Mouse (Mus musculus) small intestine, adult 2 months (tissue): ENCODE data around the gene Spindoc. TPM values are rescaled to one million over a fixed set of nuclear protein-coding genes. Genes with fewer than 3 reads are reported as not detected.

Experiments used
- H3K27ac ChIP-seq: fragments of 200-500 bp; 2 replicates; pipeline ENCODE4 v1.5.1; 2012; ENCODE audit warnings: low read depth, low read length, control low read depth, inconsistent platforms; ENCODE audit not compliant: insufficient read depth
- H3K27me3 ChIP-seq: fragments of 200-500 bp; 2 replicates; pipeline ENCODE4 v1.6.1; 2012; ENCODE audit warnings: mild to moderate bottlenecking, moderate library complexity, low read length, inconsistent platforms; ENCODE audit not compliant: control insufficient read depth, insufficient read depth
- H3K36me3 ChIP-seq: fragments of 200-500 bp; 2 replicates; pipeline ENCODE4 v1.6.1; 2012; ENCODE audit warnings: mild to moderate bottlenecking, low read length, control low read depth, inconsistent platforms; ENCODE audit not compliant: control insufficient read depth, insufficient read depth
- H3K4me1 ChIP-seq: fragments of 200-500 bp; 2 replicates; pipeline ENCODE4 v1.6.1; 2012; ENCODE audit warnings: low read length, inconsistent platforms, mixed read lengths; ENCODE audit not compliant: control insufficient read depth, insufficient read depth, insufficient read length
- H3K4me3 ChIP-seq: fragments of 200-500 bp; 2 replicates; pipeline ENCODE4 v1.5.1; 2012; ENCODE audit warnings: low read depth, mild to moderate bottlenecking, control low read depth, inconsistent platforms, low read length, moderate library complexity
- CTCF ChIP-seq: fragments of 200-500 bp; IDR thresholded peaks from 2 replicates; pipeline ENCODE4 v1.5.1; 2012; ENCODE audit warnings: low read depth, mild to moderate bottlenecking, control low read depth, inconsistent platforms, low read length, moderate library complexity, mixed read lengths; ENCODE audit not compliant: insufficient replicate concordance, insufficient read length; ENCODE audit errors: extremely low read depth
- POLR2A ChIP-seq: fragments of 200-500 bp; IDR thresholded peaks from 2 replicates; pipeline ENCODE4 v1.6.1; 2012; ENCODE audit warnings: low read depth, mild to moderate bottlenecking, control low read depth, inconsistent platforms, low read length, moderate library complexity
- WGBS: fragments of 180-500 bp; shearing (Covaris S2); methylation state at CpG from one replicate; pipeline ENCODE4 v1.1.7; 2018; 5-methylcytosine and 5-hydroxymethylcytosine counted together
- polyA plus RNA-seq: library from polyadenylated mRNA; depleted of rRNA; stranded (reverse); fragments of >200 nt; gene quantifications from 2 replicates; pipeline ENCODE4 v1.2.3, GENCODE M21; 2012; rRNA removed

Gene Spindoc
- polyA plus RNA-seq = 5.5 and 15.1 TPM in 2 replicates

DNA sequence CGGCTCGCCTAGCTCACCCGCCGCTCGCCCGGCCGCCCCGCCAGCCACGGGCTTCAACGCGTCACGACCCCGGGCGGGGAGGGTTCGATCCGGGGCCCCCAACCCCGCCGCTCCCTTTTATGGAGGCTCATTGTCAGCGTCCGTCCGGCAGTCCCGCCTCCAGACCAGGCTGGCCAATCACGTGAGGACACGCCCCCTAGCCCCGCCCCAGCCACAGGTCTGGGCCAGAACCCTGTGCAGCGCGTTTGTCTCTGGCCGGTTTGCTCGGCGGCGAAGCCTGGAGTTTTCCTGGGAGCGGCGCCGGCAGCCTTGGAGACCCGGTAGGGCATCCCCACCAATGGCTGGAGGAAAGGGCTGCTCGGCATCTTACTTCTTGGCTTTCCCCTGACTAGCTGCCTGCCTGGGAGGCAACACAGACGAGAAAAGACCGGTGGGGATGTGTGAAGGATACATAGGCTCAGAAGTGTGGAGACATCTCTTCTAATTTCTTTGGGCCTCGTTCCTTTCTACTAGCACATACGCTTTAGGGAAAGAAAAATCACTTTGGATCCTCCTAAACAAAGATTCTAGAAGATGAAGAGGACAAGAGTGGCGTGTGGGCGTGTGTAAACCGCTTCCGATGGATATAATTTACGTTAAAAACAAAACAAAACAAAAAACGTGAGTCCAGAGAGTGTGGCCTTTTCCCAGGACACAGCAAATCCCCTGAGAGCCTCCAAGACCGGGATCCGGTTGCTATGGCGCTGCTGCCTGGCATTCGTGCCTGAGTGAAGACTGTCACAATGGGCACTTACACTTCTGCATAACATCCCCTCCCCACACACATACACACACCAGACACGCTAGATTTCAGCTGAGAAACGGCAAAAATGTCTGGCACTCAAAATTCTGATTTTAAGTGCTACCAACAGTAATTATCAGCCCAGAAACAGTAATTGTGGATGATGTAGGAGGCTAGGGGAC lies at the start of gene Spindoc:
Spindoc (minus strand) TSS at position 92 of the 963 bp plus-strand sequence.
- Histone ChIP-seq H3K27ac (peak within 1 kb of the TSS; percentile 64), H3K36me3 (no peaks in the 10 kb centered on the region), H3K4me1 (peaks cover 6% of the 10 kb centered on the region; the same call in 1 of the 2 replicates), H3K27me3 (no peaks in the 10 kb centered on the region), H3K4me3 (peak within 1 kb of the TSS; percentile 98)
- TF ChIP-seq CTCF (no peak), POLR2A (peak; percentile 90)
- 3% methylated on average over 52 of the region's 52 CpGs for WGBS

DNA sequence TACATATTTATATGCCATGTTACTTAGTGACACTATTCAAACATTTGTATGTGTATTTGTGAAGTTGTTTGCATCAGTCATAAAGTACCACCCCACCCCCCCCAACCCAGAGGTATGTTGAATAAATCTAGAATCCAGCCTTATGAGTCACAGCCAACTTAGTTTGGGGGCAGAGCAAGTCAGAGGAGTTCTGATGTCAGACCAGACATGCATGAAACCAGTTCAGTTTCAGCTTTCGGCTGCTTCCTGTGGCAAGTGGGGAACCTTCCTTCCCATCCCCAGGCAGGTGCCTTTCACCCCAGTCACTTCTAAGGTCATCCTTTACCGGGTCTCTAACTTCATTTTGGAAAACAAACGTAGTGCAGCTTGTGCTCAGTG lies 42.6 kb upstream of the Spindoc start:
- no peaks in the 10 kb centered on the region for H3K27me3 ChIP-seq
- H3K4me3 ChIP-seq = no peak overlapping the region
- peaks cover 15% of the 10 kb centered on the region for H3K4me1 ChIP-seq
- H3K36me3 ChIP-seq = peaks cover 27% of the 10 kb centered on the region
- 55% methylated on average over 3 of the region's 3 CpGs for whole genome bisulfite sequencing
- no peak for TF ChIP-seq POLR2A
- TF ChIP-seq CTCF = no peak
- no peak overlapping the region for H3K27ac ChIP-seq

GRCm38 (mm10) chr19:7424590-7425397 lies 42.0 kb upstream of the Spindoc start:
- WGBS = 56% methylated on average over 8 of the region's 8 CpGs
- Histone ChIP-seq H3K4me3 (no peak overlapping the region), H3K4me1 (peaks cover 15% of the 10 kb centered on the region), H3K27me3 (no peaks in the 10 kb centered on the region), H3K27ac (no peak overlapping the region), H3K36me3 (peaks cover 24% of the 10 kb centered on the region)
- TF ChIP-seq POLR2A (no peak), CTCF (no peak)

GRCm38 (mm10) chr19:7424131-7424530 lies 41.3 kb upstream of the Spindoc start:
- 41% methylated on average over 7 of the region's 7 CpGs for WGBS
- H3K4me3 ChIP-seq = no peak overlapping the region
- no peaks in the 10 kb centered on the region for H3K27me3 ChIP-seq
- no peak overlapping the region for H3K27ac ChIP-seq
- TF ChIP-seq POLR2A (no peak), CTCF (no peak)
- H3K36me3 ChIP-seq = peaks cover 22% of the 10 kb centered on the region
- H3K4me1 ChIP-seq = peaks cover 15% of the 10 kb centered on the region

DNA sequence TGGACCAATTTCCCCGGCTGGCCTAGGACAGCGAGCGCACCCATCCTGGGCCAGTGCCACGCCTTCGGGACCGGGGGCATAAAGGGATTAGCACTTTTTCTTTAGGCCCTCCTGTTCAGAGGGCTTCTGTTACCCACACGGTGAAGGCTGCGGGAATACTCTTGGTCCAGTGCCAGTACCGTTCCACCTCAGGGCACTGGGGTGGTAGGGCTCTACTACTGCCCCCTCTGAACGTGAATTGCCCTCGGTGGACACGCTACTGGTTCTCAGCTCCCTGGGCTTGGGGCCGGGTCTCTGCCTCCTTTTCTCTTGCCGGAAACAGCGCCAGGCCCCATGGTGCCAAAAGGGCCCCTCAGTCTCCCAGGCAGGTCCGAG lies 40.8 kb upstream of the Spindoc start:
- Histone ChIP-seq H3K36me3 (peaks cover 20% of the 10 kb centered on the region), H3K27me3 (no peaks in the 10 kb centered on the region), H3K4me1 (peaks cover 15% of the 10 kb centered on the region), H3K4me3 (peak overlapping the region; percentile 48), H3K27ac (no peak overlapping the region)
- 22% methylated on average over 16 of the region's 16 CpGs for WGBS
- no peak for TF ChIP-seq CTCF
- TF ChIP-seq POLR2A = no peak

DNA sequence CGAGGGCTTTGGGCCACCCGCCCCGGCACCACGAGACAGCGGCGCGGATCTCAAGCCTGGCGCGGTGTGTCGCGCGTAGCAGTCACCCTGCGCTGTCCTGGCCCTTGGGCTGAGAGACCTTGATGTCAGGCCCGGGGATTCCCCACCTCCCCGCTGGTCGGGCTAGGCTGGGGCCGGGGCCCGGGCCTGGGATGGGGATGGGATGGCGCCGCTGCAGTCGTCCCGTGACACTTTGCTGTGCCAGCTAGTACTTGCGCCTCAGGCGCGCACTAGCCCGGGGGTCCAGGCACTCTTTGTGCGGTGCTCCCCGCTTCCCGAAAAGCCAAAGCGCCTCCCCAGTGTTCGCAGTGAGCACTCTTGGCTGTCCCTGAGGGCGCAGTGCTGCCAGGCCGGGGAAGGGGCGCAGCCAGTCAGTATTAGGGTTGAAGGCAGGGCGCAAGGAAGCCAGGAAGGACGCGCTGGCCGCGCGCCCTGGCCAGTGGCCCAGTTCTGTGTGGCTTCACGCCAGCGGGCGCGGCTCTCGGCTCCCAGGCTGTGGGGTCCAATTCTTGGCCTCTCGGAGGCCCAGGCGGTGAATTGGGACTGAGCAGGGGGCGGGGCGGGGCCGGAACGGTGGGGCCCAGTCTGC lies 40.3 kb upstream of the Spindoc start:
- Histone ChIP-seq H3K36me3 (peaks cover 15% of the 10 kb centered on the region), H3K27ac (no peak overlapping the region), H3K27me3 (no peaks in the 10 kb centered on the region), H3K4me1 (peaks cover 17% of the 10 kb centered on the region), H3K4me3 (peak overlapping the region; percentile 48)
- WGBS = 31% methylated on average over 51 of the region's 51 CpGs
- no peak for TF ChIP-seq CTCF
- TF ChIP-seq POLR2A = no peak
